Mouse (Mus musculus) heart, adult 8-10 months (tissue): ENCODE measurements around the gene Pdlim4. TPM values are rescaled to one million over a fixed set of nuclear protein-coding genes. Genes with fewer than 3 reads are reported as not detected.

Experiments
- DNase-seq: peaks from one replicate; pipeline ENCODE4 v3.0.0; 2022; ENCODE audit warnings: low spot score
- total RNA-seq, 4 experiments: library from RNA; stranded (reverse); gene quantifications; 2 replicates each; pipeline ENCODE4 v1.2.4; 2022

The Pdlim4 gene
- total RNA-seq = 10 to 100 TPM; 29.1 to 39.9 (median 35.2) TPM

DNA sequence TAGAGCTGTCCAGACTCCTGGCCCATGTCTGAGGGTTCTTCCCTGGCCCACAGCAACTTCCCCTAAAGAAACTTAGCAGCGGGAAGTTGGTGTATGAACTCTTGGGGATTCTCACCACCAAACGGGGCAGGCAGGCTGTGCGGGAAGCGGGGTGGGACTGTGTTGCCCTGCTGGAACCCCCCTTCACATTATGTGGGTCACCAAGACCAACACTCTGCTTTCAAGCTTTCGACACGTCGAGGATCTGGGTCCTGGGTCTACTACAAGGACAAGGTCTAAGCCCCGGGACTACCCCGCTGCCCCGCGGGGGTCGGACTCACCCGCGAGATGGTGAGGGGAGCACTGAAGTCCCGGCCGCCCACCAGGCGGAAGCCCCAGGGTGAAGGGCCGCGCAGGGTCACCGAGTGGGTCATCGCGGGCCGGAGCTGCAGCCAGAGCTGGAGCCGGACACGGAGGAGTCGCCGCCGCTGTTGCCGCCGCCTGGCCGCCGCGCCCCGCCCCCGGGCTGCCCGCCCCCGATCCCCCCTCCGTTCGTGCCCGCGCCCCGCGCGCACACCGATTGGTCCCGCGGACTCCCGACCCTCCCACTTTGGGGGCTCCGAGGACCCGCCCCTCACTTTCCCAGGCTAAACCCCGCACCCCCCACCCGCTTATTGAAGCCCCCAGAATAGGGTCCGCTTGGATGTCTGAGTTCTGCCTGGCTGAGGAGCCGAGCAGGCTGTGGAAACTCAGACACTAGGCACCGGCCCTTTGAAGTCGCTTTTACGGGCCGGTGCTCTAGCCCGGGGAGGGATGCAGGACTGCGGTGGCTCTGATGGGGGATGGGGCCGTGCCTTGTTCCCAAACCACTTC is at the start of gene Pdlim4:
TSS of gene Pdlim4 (minus strand) at position 495 of the 852 bp plus-strand sequence.
- no peak for DNase-seq

DNA sequence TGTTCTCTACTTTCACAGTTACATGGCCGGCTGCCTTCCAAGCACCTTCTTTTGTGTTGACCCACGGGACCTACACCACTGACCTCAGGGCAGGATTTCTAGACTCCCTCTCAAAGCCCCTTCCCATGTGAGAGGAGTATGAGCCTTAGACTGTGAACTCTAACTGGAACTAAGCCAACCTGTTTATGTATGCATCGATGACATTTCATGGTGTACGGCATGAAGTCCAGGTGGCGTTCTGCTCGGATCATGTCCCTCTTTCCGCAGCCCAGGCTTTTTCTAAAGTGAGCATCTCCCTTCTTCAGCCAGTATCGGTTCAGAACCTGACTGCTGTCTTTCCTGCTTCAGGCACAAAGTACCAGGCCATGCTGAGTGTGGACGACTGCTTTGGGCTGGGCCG is 48.3 kb upstream of the Pdlim4 start:
- no peak for DNase-seq

DNA sequence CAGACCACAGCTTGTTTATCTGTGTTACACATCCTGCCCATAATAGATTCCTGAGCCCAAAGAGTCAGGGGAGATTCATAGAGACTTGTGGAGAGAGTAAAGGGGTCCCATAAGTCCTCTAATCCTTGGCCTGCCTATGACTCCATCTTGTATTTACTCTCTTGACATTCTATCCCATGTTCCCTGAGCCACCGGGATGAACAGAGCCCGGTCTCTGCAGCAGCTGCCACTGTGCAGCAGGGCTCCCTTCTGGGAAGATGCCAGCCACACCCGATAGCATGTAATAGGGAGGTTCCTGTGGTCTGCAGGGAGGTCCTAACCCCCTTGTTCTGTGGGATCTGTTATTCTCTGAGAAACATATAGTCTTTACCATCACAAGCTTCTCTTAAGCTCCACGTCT is 47.6 kb upstream of the Pdlim4 start:
- DNase-seq = no peak

DNA sequence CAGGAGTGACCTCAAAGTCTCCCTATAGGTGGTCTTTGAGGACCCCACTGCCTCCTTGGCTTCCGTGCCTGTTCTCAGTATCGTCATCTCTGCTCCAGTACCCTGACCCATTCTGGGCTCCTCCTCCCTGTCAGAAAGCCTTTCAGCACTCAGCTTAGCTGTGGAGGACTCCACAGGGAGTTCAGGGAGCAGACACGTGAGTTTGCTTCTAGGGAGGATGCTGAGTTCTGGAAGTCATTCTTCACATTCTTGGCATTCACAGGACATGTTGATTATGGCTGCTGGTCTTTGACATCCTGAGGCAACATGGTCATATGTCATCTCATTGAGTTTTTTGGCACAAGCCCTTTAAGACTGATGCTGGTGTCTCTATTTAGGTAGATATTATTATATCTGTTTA is 47.1 kb upstream of the Pdlim4 start:
- no peak for DNase-seq

DNA sequence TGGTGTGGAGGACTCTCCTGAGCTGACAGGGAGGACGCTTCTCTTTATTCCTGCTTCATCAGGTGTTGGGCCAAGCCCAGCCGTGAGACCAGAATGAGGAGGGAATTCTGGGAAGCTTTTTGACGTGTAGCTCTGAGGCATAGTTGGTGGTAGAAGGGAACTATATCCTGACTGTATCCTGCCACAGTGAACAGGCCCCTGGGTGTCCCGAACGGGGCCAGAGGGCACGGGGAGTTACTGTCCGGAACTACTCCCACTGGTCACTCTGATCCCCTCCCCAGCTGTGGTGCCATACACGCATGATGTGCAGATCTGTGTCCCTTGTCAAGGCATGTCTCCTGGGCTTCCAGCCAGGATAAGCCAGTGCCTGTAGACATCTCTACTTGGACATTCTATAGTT is 46.5 kb upstream of the Pdlim4 start:
- no peak for DNase-seq

DNA sequence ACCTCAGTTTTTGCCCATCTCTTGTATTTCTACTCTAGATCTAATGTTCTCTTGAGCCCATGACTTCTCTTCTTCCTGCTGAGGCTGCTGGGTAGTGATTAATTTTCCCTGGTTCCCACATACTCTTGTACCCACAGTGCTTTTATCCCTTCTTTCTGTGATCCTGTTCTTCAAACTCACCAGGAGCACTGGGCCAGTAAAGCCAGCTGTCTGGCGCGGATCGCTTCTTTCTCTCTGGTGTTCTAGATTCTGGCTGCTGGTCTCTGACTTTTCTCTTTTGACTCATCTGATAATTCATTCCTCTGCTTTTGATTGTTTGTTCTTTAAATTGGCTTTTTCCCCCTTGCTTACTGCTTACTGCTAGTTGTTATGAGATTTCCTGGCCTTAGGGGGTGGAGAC is 45.9 kb upstream of the Pdlim4 start:
- no peak for DNase-seq

DNA sequence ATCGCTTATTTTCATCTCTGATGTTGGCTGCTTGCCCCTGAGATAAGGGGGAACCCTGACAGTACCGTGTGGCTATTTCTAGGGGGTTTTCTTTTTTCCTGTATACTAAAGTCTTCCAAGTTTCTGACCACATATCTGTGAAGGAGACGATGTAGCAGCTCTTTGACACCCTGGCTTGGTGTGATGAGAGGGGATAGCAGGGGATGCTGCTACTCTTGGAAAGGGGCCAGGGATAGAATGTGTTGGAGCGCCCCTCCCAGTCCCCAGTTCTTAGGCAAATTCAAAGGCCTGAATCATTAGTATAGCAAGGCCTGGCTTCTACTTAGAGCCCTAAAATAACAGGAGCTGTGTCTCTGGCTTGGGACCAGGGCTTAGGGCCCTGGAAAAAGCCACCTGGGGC is 44.5 kb upstream of the Pdlim4 start:
- no peak for DNase-seq

DNA sequence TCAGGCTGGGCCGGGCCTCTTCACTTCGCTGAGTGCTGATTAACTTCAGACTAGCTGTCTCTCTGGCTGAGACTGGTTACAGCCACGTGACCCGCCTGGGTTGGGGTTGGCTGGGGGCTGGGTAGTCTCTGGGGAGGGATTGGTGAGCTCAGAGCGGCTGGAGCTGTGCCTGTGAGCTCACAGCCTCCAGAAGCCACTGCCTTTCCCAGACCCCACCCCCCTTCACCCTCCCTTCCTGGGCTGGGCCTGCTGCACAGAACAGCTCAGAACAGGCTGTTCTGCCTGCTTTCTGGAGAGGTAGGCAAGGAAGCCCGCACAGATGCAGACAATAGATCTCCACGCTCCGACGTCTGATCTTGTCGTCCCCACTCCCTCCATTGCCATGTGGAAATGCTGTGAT is 44.1 kb upstream of the Pdlim4 start:
- peak; percentile 97 for DNase-seq

DNA sequence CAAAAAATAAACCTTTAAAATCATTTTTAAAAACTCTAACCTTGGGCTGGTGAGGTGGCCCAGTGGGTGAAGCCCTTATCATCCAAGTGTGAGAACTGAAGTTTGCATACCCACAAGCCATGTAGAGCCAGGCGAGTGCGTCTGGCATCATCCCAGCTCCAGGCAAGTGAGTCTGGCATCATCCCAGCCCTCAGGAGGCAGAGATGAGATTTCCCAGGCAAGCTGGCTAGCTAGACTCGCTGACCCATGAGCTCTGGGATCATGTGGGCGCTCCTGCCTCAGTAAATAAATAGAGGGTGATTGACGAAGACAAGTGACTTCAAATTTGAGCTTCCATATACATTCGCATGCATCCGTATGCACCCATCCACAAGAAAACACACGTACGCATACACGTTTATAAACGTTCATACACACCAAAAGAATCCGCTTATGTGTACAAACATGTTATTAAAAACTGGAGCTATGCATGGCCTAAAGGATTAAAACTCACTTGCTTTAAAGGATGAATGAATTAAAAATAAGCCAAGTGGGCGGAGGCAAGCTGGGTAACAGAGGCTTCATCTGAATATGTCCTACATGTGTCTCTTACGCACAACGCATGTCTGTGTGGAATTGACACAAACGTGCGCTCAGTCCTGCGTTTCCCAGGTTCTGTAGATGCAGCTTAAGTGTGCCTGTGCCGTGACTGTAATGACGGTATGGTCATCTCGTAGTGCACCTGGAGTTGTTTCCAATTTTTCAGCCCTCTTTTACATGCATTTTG is 43.3 kb upstream of the Pdlim4 start:
- DNase-seq = peak; percentile 69

DNA sequence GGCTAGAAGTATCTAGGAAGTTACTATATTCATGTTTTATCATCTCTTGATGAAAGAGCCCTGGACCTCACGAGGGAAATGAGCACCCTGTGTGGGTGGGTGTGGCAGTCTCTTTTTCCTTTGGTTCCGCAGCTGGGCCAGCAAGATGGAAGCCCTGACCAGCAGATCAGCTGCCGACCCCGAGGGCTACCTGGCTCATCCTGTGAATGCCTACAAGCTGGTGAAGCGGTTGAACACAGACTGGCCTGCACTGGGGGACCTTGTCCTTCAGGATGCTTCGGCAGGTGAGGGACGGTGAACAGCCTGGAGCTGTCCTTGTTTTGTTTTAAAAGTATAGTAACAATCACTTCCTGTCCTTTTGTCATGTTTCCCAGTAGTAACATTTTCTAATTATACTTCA is 42.5 kb upstream of the Pdlim4 start:
- no peak for DNase-seq

DNA sequence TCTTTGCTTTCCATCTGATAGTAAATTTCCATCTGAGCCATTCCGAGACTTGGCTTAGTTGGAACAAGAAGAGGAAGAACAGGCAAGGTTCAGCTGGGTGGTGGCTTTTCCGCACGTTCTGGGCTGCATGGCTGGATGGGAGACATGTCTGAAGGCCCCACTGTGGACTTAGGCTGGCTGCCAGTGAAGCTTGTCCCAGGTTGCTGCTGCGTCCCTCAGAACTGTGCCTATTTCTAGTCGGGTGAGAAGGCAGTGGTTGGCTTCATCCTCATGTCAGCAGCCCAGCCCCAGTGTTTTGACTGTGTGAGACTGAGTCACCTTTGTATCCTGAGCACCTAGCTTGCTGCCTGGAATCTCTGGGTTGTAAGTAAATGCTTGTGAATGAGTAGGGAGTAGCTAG is 40.1 kb upstream of the Pdlim4 start:
- peak; percentile 73 for DNase-seq

DNA sequence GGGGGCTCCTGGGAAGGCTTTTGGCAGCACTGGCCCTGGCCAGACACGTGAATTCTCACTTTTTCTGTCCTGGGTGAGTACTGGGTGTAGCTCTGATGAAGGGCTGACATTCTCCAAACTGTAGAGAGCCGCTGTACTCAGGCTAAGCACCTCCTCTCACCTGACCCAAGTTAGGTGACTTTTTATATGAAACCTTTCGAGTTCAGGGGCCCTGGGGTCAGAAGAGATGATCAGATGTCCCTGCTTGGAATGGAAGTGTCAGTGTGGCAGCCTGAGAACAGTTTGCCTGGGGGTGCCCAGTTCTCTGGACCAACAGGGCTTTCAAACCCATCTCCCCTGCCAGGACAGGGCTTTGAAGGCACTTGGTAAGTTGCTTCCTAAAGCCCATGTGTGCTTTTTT is 39.3 kb upstream of the Pdlim4 start:
- DNase-seq = no peak

DNA sequence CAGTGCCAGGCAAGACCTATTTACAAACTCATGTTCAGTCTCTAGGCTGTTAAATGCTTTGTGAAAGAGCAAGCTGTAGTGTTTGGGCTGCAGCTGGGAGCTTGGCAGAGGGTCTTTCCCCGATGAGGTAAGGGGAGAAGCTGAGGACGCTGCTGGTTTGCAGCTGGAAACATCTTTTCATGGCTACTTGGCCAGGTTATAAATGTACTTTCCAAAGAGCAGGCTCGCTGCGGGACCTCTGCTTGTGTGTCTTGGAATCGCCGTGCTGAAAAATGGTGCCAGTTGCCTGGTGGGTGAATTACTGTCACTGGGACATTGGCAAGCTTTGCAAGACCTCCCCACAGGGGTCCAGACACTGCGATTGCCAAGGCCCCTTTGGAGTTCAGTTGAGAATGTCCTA is 38.4 kb upstream of the Pdlim4 start:
- no peak for DNase-seq

DNA sequence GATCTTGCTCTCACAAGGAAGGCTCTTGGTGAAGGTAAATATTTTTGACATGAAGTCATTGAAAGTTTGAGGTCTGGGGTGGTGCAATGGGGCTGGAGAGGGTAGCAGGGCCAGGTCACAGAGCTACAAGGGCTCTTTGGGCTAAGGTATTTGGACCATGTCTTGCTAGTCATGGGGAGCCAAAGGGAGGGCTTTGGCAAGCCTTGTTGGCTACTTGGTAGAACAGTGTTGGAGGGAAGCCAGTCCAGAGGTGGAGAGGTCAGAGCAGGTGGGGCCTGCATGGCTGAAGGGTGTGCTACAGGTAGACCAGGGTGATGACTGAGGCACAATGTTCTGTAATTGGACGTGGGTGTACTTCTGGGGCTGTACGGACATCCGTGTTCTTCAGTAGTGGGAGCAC is 37.9 kb upstream of the Pdlim4 start:
- no peak for DNase-seq

DNA sequence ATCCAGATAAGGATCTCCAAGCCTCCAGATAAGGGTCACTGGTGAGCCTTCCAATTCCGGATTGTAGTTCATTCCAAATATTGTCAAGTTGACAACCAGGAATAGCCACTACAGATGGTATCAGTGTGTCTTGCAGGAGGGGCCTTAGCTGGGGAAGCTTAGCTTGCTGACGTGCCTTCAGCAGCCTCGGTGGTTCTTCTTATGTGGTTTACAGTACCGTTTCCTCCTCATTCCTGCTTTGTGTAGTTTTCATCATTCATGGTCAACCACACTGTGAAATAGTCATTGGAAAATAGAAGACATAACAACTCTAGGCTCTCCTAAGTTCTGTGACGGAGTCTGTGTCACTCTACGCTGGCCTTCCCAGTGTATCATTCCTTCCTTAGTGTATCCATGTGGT is 36.2 kb upstream of the Pdlim4 start:
- DNase-seq = no peak

DNA sequence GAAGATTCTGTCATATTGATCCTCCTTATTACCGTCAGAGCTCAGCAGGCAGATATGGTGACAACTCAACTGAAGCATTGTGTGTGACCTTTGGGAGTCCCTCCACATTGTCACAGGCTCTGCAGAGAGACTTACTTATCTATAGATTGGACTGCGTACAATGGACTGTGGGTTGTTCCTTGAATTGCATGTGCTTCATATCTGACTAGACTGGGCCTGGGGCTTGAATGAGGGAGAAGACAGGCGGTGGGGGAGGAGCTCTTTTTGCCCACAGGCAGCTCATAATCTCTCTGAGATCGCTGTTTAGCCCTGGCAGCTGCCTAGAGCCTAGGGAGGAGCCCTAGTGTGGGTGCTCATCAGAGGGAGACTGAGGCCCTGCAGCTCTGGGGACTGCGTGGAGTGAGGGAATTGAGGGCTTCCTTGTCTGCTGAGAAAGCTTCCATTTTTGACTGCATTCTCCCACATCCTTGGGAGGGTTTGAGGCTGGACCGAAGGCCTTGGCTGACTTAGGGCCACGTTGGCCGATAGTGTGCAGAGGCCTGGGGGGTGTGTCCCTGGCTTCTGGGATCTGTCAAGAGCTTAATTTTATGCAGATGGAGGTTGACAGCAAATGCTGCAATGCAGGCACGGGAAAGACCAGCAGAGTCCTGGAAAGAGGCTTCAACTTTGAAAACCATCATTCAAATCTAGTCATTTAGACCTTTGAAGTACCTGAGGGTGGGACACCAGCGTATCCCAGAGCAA is 34.1 kb upstream of the Pdlim4 start:
- no peak for DNase-seq

DNA sequence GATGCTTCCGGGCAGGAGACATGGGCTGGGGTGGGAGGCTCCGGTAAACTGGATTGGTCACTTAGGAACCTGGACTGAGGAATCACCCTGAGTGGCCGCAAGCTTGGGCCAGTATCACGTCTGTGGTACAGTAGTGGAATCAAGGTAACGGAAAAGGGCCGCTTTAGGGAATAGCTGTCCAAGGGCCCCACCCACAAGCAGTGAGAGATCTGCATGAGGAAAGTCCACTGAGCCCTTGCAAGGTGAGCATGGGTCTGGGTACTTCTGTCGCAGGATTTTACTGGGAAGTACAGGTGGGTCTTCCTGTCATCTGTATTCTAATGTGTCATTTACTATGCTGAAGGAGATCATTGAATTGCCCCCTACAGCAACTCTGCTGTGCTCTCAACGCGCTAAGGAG is 32.9 kb upstream of the Pdlim4 start:
- no peak for DNase-seq

DNA sequence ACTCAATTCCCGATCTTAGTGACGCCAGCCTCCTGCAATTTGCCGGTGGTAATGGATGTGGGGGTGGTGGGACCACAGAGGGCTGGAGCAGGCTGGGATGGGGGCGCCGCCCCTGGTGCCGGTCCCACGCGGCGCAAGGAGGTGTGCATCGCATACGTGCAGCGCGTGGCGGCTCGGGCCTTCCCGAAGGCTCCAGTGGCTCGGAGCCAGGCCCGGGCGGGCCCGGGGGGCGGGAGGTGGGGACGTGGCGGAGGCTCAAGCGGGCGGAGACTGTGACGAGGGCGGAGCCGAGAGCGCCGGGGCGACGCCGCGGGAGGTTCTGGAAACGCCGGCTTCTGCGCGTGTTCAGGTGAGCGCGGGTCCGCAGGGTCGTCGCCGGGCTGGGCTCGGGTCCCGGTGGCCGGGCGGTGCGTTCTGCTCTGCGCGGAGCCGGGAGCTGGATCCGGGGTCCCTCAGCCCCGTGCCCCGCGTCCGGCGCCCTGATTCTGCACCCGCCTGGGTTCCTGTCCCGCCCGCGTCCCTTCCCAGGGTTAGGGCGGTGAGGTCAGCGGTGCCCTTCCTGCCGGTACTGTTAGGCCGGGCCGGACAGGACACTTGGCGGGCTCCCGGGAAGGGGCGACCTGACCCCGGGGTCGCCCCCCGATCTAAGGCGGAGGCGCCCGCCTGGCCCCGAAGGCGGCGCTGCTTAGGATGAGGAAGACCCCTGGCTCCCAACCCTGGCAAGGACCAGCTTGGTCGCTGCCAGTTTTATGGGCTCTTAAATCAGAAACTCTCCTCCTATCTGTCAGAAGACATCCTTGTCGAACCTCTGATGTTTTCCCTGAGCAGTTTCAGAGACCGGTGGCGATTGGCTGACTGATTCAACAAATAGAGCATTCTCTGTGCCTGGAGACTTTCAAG is 32.1 kb upstream of the Pdlim4 start:
- DNase-seq = no peak

DNA sequence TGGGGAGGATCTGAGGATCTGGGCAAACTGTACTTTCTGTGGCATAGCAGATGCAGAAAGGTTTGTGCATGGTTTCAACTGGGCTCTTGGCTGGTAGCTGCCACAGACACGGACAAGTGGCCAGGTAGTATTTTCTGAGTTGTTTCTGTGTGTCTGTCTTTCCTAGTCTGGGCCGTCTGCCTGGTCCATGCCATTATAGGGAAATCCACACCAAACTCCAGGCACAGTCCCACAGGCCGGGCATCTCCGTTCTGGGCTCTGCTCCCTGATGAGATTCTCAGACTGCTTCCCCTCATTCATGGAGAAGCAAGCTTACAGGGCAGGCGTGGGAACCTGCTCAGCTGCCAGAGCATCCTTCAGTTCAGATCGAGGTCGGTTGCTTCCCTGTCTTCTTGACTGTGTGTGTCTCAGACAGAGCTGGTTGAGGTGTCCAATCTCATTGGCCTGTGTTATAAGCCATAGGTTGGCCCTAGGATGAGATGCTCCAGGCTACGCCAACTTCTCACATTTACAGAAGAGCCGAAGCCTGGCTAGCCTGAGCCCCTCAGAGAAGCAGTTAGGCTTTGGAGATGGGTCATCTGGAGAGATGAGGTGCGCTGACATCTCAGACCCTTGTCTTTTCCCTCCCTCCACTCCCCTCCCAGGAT is 31.4 kb upstream of the Pdlim4 start, which contains the start of gene P4ha2:
TSS of gene P4ha2 (plus strand) at position 51 of the 647 bp plus-strand sequence.
- DNase-seq = no peak

DNA sequence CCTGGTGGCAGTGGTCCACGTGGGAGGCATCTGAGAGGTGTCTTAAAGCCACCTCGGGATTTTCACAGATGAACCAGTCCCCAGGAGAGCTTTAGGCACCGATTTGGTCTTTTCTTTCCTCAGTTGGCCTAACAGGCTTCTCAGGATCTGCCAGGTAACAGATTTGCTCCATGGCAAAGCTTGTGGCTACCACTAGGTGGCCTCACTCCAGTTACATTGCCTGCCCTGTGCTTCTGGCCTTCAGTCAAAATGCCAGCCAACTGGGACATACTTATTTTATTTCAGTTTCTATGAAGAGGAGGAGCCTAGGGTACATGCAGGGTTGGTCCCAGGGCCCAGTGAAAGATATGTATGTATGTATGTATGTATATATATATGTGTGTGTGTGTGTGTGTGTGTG is 24.2 kb upstream of the Pdlim4 start:
- no peak for DNase-seq

DNA sequence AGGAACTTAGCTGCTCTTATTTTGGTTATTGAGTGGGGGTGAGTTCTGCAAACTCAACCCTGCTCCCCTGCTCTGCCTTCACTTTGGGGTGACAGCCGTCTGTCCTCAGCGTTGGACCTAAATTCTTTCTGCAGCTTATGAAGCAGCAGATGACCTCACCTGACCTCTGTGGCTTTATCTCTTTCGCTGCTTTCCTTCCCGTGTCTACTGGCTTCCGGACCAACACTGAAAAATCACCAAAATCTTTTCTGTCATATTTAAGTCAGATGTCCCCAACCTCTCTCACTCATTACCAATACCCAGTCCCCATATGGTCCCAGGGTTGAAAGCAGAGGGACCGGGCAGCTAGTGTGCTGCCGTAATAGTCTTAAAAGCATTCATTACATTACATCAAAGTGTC is 23.4 kb upstream of the Pdlim4 start:
- no peak for DNase-seq
